Mouse (Mus musculus) neural tube, embryonic 11.5 days (tissue): ENCODE results near the gene Rps10. TPM values are rescaled to one million over a fixed set of nuclear protein-coding genes. Genes with fewer than 3 reads are reported as not detected.

Experiments
- ATAC-seq: fragments of 200-750 bp; cut with Nextera tagmentation; 2 replicates; pipeline ENCODE4 v1.8.0; 2017; ENCODE audit warnings: moderate number of reproducible peaks, mild to moderate bottlenecking, moderate TSS enrichment, moderate library complexity; ENCODE audit not compliant: insufficient read depth, low FRiP score, low TSS enrichment
- DNase-seq: peaks from one replicate; pipeline ENCODE4 v3.0.0-alpha.2; 2015; ENCODE audit warnings: low spot score
- H3K27ac ChIP-seq: fragments of 300-500 bp; sonication (generic); 2 replicates; pipeline ENCODE4 v1.5.1; 2014; ENCODE audit warnings: low read depth, mild to moderate bottlenecking, low read length
- H3K27me3 ChIP-seq: fragments of 300-500 bp; sonication (generic); 2 replicates; pipeline ENCODE4 v1.6.1; 2014; ENCODE audit warnings: mild to moderate bottlenecking, low read length, mixed read lengths; ENCODE audit not compliant: control insufficient read depth, insufficient read depth
- H3K36me3 ChIP-seq: fragments of 300-500 bp; sonication (generic); 2 replicates; pipeline ENCODE4 v1.6.1; 2014; ENCODE audit warnings: mild to moderate bottlenecking, low read length, moderate library complexity, mixed read lengths; ENCODE audit not compliant: control insufficient read depth, insufficient read depth
- H3K4me1 ChIP-seq: fragments of 300-500 bp; sonication (generic); 2 replicates; pipeline ENCODE4 v1.6.1; 2014; ENCODE audit warnings: low read length, mixed read lengths; ENCODE audit not compliant: control insufficient read depth, insufficient read depth
- H3K4me2 ChIP-seq: fragments of 300-500 bp; sonication (generic); 2 replicates; pipeline ENCODE4 v1.6.1; 2014; ENCODE audit warnings: low read depth, mild to moderate bottlenecking, moderate library complexity
- H3K4me3 ChIP-seq: fragments of 300-500 bp; sonication (generic); 2 replicates; pipeline ENCODE4 v1.5.1; 2014; ENCODE audit warnings: low read depth, low read length
- H3K9ac ChIP-seq: fragments of 300-500 bp; sonication (generic); 2 replicates; pipeline ENCODE4 v1.6.1; 2014; ENCODE audit warnings: mild to moderate bottlenecking, low read length
- H3K9me3 ChIP-seq: fragments of 300-500 bp; sonication (generic); 2 replicates; pipeline ENCODE4 v1.6.1; 2016; ENCODE audit warnings: low read length; ENCODE audit not compliant: control insufficient read depth
- WGBS: fragments of 180-500 bp; shearing (Covaris S2); extraction: QIAGEN DNeasy Blood & Tissue Kit; methylation state at CpG from one replicate; pipeline ENCODE4 v1.1.7; 2014; 5-methylcytosine and 5-hydroxymethylcytosine counted together
- polyA plus RNA-seq: library from polyadenylated mRNA; unstranded; fragments of >200 nt; fragmentation: Nextera tagmentation; extraction: Ambion mirVana; gene quantifications from 2 replicates; pipeline ENCODE4 v1.2.1, GENCODE M21; 2014

Rps10 gene
- polyA plus RNA-seq, 1 experiment from 2014 or later = 695 TPM

- Histone ChIP-seq H3K27ac (peak within 1 kb of the TSS; percentile 99), H3K9me3 (no peaks in the 10 kb centered on the region), H3K4me2 (peak within 1 kb of the TSS; percentile 70), H3K36me3 (no peaks in the 10 kb centered on the region; the same call in 1 of the 2 replicates), H3K9ac (peak within 1 kb of the TSS; percentile 99), H3K4me1 (peaks cover 13% of the 10 kb centered on the region), H3K4me3 (peak within 1 kb of the TSS; percentile 97), H3K27me3 (no peaks in the 10 kb centered on the region)
- WGBS = 8% methylated on average over 78 of the region's 91 CpGs
- ATAC-seq (peak; percentile 82), DNase-seq (peak; percentile 96)
Observed at GRCm38 (mm10) chr17:27623360-27624326, 12.8 kb downstream of the Rps10 start, which contains the start of gene Nudt3. TSS of gene Nudt3 (minus strand) at chr17:27623495.

- H3K4me1 ChIP-seq = peaks cover 13% of the 10 kb centered on the region
- H3K9ac ChIP-seq = peak overlapping the region; percentile 99
- peak overlapping the region; percentile 70 for H3K4me2 ChIP-seq
- WGBS = under 1% methylated on average over 68 of the region's 80 CpGs
- H3K36me3 ChIP-seq = no peaks in the 10 kb centered on the region; the same call in 1 of the 2 replicates
- ATAC-seq (peak; percentile 54; the same call in 1 of the 2 replicates), DNase-seq (peak; percentile 83)
- peak overlapping the region; percentile 99 for H3K27ac ChIP-seq
- no peaks in the 10 kb centered on the region for H3K9me3 ChIP-seq
- H3K4me3 ChIP-seq = peak overlapping the region; percentile 97
- no peaks in the 10 kb centered on the region for H3K27me3 ChIP-seq
Observed at GRCm38 (mm10) chr17:27622611-27623359, 13.7 kb downstream of the Rps10 start.

- DNase-seq (peak; percentile 50), ATAC-seq (no peak)
- Histone ChIP-seq H3K4me1 (peaks cover 13% of the 10 kb centered on the region), H3K27ac (peak overlapping the region; percentile 99), H3K9me3 (no peaks in the 10 kb centered on the region), H3K27me3 (no peaks in the 10 kb centered on the region), H3K4me2 (peak overlapping the region; percentile 70), H3K9ac (peak overlapping the region; percentile 99), H3K36me3 (no peaks in the 10 kb centered on the region; the same call in 1 of the 2 replicates), H3K4me3 (peak overlapping the region; percentile 97)
- 2% methylated on average over 23 of the region's 23 CpGs for WGBS
Observed at GRCm38 (mm10) chr17:27621705-27622531, 14.6 kb downstream of the Rps10 start.

- DNase-seq (no peak), ATAC-seq (no peak)
- H3K4me3 ChIP-seq = peak overlapping the region; percentile 97
- H3K4me1 ChIP-seq = peaks cover 13% of the 10 kb centered on the region
- no peaks in the 10 kb centered on the region; the same call in 1 of the 2 replicates for H3K36me3 ChIP-seq
- peak overlapping the region; percentile 70 for H3K4me2 ChIP-seq
- H3K27ac ChIP-seq = no peak overlapping the region
- no peaks in the 10 kb centered on the region for H3K27me3 ChIP-seq
- peak overlapping the region; percentile 99 for H3K9ac ChIP-seq
- 54% methylated on average over 8 of the region's 8 CpGs for WGBS
- H3K9me3 ChIP-seq = no peaks in the 10 kb centered on the region
Observed at GRCm38 (mm10) chr17:27621161-27621560, 15.3 kb downstream of the Rps10 start.

- ATAC-seq (no peak), DNase-seq (no peak)
- Histone ChIP-seq H3K27me3 (no peaks in the 10 kb centered on the region), H3K27ac (no peak overlapping the region), H3K9me3 (no peaks in the 10 kb centered on the region), H3K9ac (no peak overlapping the region), H3K36me3 (no peaks in the 10 kb centered on the region; the same call in 1 of the 2 replicates), H3K4me1 (peaks cover 5% of the 10 kb centered on the region), H3K4me2 (no peak overlapping the region), H3K4me3 (no peak overlapping the region)
- WGBS = 80% methylated on average over 7 of the region's 7 CpGs
Observed at GRCm38 (mm10) chr17:27615388-27615787, 21.1 kb downstream of the Rps10 start.

- Histone ChIP-seq H3K9me3 (no peaks in the 10 kb centered on the region), H3K4me2 (no peak overlapping the region), H3K4me1 (no peaks in the 10 kb centered on the region; the same call in 1 of the 2 replicates), H3K27me3 (no peaks in the 10 kb centered on the region), H3K9ac (no peak overlapping the region), H3K36me3 (no peaks in the 10 kb centered on the region), H3K27ac (no peak overlapping the region), H3K4me3 (no peak overlapping the region)
- no peak for DNase-seq
- WGBS = 81% methylated on average over 4 of the region's 4 CpGs
- ATAC-seq = no peak
Observed at GRCm38 (mm10) chr17:27613016-27613415, 23.5 kb downstream of the Rps10 start.

GRCm38 (mm10) chr17:27611994-27612393 lies 24.5 kb downstream of the Rps10 start:
- Histone ChIP-seq H3K4me1 (no peaks in the 10 kb centered on the region; the same call in 1 of the 2 replicates), H3K27ac (no peak overlapping the region), H3K9me3 (no peaks in the 10 kb centered on the region), H3K27me3 (no peaks in the 10 kb centered on the region), H3K36me3 (no peaks in the 10 kb centered on the region), H3K9ac (no peak overlapping the region; the same call in 1 of the 2 replicates), H3K4me2 (no peak overlapping the region), H3K4me3 (no peak overlapping the region)
- ATAC-seq (no peak), DNase-seq (no peak)
- 86% methylated on average over 5 of the region's 5 CpGs for WGBS

GRCm38 (mm10) chr17:27611519-27611884 lies 25.0 kb downstream of the Rps10 start:
- H3K27ac ChIP-seq = no peak overlapping the region
- no peak overlapping the region for H3K9ac ChIP-seq
- DNase-seq = no peak
- 69% methylated on average over 3 of the region's 3 CpGs for WGBS
- no peak overlapping the region for H3K4me3 ChIP-seq
- ATAC-seq = no peak
- H3K4me2 ChIP-seq = no peak overlapping the region
- H3K9me3 ChIP-seq = no peaks in the 10 kb centered on the region
- no peaks in the 10 kb centered on the region for H3K36me3 ChIP-seq
- no peaks in the 10 kb centered on the region; the same call in 1 of the 2 replicates for H3K4me1 ChIP-seq
- no peaks in the 10 kb centered on the region for H3K27me3 ChIP-seq
